Mouse (Mus musculus) gastrocnemius, adult 18-20 months (tissue): ENCODE results near the gene Alk. TPM values are rescaled to one million over a fixed set of nuclear protein-coding genes. Genes with fewer than 3 reads are reported as not detected.

ENCODE experiments used
- DNase-seq: peaks from one replicate; pipeline ENCODE4 v3.0.0; 2021; ENCODE audit warnings: low spot score
- total RNA-seq, 2 experiments: library from RNA; stranded (reverse); gene quantifications; 2 replicates each; pipeline ENCODE4 v1.2.3; 2021

Alk gene
- total RNA-seq, 2 experiments from 2014 or later = not detected

DNA sequence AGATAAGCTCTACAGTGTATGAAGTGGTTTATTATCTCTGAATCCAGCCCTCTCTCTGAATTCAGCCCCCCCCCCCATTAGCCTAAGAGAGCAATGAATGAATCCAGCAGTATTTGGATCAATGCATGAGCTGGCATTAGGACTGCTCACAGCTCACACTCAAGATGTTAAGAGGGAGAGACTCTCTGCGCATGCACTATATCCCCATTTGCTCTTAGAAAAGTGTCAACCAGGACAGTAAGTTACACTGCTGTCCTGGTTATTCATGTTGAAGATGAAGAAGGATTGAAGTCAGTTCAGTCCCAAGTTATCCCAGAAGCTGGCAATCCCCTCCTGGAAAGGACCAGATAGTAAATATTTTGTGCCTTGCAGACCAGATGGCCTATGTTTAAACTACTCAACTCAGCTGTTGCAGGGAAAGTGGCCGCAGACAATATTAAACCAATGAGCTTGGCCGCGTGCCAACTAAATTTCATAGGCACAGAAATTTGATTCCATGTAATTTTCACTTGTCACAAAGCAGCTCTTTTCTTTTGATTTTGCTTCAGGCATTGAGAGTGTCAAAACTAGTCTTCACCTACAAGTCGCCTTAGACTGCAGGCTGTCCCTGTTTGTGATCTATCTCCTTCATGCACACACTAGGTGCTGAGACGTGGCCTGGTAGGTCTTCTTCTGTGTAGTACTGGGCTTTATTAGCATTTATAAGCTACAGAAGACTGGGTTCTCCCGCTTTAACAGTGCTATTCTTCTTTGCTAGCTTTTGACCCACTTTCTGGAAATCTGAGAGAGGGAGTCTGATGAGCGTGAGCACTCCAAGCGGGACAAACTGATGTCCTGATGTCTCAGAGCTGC lies 339.0 kb downstream of the Alk start:
- DNase-seq = no peak

DNA sequence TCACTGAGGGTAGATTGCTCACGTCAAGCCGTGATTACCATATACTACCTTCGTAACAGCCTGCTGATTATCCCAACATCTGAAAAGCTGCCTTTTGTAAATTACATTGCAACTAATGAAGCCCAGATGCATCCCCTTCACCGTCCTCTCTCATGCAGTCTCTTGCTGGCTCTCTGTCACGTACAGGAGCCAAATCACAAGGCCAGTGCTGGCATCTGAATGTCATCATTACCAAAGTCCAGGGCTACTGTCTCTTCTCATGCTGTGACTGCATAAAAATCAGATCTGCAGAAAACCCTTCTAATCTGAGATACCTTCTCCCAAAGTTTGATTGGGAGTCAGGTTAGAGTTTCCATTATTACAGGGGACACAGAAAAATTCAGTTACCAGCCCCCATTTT lies 351.0 kb downstream of the Alk start:
- DNase-seq = no peak

DNA sequence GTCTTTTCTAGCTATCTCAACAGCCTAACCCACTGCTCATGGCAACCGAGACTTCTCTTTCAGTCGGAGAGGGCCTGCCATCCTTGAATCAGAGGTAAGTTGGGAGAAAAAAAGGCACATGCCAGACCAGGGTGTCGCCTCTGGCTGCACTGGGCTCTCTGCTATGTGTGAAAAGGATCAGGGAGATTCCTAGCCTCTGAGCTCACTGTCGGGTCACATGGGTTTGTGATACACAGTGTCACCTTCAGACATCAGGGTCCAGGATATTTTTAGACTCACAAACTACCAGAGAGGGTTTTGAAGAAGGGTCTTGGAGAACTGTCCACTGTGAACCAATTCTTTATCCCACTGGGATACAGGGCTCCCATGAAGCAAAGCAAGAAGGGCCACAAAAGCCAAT lies 352.9 kb downstream of the Alk start:
- DNase-seq = no peak

DNA sequence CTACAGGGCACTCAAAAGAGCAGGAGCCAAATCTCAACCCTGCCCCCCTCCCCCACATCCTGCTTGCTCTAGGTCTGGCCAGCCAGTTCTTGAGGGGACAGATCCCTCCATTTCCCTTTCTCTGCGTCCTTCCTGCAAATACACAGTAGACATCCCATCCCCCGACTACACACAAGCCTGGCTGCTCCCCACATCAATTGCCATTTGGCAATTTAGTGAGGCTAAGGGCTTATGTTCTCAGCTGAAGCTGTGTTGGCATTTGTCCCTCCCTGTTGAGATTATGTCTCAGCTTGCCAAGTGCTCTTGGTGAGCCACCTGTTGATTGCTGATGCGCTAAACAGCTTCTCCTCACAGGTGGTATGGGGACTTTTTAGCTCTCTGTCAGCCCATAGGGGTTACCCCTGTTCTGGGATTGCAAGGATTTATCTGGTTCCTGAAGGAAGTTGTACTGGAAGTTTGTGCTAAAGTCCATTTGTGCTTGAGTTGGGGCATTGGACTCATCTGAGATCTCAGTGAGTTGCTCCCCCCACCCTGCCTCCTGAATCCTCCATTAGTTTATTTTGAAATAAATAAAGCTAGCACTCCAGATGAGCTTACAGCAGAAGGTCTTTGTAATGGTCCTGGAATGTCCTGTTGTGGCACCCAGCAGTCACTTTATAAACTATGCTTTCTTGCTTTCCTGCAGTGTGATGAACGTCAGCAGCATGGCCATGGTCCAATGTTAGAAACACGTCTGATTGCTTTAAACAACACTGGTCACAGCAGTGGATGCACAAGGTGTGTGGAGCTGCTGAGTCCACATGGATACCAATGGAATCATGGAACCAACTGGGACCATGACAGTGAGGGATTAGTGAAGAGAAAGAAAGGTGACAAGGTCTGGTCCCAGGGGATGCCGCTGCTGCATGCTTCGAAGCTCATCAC lies 353.7 kb downstream of the Alk start:
- no peak for DNase-seq

DNA sequence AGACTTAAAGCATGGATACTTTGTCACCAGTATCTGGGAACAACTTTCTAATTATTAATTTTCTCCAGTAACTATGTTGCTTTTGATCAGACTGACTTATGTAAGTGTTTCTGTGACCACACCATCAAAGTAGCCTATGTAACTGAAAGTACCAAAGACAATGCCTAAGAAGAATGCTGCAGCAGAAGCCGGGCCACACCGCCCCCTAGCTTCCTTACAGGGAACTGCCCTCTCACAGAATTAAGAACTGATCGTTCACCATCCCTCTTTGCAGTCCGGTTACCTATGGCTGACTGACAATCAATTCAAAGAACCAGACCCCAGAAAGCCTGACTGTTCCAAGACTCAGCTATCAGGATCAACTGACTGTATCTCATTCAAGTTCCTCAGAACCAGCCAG lies 362.4 kb downstream of the Alk start:
- DNase-seq = peak; percentile 11

DNA sequence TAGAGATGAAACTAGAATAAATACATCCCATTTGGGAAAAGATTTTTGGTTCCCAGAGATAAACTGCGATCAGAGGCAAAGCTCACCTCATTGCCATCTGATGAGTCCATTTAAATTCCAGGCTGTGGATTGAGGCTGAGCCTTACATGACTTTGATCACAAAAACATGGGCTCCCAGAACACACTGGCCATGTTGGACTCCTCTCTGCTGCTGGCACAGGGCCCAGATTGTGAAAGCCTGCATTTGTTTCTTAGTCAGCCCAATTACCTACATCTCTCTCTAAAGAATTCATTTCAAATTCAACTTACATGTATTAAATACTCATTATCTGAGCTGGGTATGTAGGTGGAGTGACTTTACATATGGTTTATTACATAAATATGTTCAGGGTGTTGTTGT lies 367.1 kb downstream of the Alk start:
- no peak for DNase-seq

DNA sequence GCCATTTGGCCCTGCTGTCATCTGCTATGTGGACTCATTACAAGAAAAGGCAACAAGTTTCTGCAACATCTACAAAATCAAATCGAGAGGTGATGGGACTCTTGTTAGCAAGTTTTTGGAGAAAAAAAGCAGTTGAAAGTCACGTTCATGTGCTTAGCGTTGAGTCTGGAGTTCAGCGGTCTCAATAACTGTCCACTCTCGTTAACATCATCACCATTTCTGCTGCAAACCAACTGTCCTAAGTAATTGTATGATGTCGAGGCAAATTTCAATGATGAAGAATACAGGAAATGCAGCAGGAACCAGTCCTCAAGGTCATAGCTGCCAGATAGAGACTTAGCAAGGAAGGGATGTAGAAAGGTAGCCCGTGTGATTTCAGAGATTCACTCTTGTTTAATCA lies 373.5 kb downstream of the Alk start:
- DNase-seq = no peak

DNA sequence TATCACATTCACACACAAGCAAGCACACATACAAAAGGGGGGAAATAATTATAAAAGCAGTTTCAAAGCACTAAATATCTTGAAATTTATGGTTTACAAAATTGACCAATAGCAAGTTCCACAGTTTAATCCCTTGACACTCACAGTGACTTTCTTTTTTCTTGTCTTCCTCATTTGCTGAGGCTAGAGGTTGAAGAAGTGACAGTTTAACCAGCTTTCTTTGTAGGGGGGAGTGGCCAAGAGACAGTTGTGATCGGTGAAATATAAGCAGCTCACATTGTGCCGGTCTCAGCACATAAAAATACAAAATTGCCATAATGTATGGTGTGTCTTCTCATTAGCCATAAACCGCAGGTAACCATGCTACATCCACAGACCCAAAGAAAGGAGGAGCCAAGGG lies 385.6 kb downstream of the Alk start:
- DNase-seq = no peak

DNA sequence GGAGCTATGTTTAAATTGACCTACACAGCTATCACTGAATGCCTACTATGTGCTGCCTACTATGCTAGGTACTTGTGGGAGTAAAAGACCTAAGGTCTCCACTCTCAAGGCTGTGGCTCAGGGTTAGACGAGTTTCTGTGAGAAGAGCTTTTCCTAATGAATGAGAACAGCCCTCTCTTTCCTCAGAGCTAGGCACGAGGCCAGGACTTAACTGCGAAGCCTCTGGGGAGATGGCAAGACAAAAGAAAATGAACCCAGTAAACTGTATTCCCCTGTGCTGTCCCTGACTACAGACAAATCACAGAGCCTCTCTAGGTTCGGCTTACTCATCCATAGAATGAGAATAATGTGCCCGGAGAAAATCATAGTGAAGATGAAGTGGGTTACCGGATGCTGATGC lies 406.9 kb downstream of the Alk start:
- DNase-seq = no peak

DNA sequence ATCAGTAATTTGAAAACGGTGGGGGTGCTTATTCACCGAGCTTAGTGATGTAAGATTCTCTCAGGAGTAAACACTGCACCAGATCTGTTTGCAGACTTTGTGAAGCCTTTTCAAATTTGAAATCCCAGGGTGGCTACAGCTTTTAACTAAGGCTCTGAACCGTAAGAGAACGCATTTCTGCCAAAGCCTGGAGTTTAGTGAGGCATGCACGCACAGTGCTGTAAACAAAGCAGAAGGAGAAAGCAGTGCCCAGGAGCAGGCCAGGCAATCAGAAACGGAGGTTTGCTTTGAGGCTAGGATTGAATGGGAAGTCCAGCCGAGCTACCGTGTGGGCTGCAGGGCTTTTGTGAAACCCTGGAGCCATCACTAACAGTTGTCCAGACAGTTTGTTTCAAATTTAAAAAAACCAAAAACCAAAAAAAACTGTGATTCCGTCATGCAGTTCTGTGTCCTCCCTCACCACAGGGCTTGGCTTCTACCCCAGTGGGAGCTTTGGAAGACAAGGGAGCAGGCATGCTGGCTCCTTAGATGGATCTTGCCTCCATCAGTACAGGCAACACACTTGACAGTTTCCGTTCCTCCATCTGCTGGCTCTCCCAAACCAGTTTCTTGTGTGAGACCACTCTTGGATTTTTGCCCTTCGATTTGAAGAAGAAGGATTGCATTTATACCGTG lies 409.3 kb downstream of the Alk start:
- DNase-seq = no peak

DNA sequence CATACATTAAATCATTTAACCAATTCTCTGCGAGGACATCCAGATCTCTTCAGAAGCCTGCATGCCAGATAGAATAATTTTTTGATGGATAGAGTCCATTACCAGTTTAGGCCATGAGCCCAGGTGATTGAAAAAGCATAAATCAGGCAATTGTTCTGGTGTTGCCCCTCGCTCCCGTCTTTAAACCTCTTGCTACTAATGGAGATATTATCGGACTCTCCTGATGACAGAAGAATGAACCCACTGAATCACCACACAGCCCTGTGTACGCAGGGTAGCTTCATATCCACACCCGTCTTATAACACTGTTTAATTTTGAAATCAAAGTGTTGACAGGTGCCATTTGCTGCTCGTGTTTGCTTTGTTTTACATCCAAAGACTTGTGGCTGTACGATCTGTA lies 413.9 kb downstream of the Alk start:
- DNase-seq = no peak

DNA sequence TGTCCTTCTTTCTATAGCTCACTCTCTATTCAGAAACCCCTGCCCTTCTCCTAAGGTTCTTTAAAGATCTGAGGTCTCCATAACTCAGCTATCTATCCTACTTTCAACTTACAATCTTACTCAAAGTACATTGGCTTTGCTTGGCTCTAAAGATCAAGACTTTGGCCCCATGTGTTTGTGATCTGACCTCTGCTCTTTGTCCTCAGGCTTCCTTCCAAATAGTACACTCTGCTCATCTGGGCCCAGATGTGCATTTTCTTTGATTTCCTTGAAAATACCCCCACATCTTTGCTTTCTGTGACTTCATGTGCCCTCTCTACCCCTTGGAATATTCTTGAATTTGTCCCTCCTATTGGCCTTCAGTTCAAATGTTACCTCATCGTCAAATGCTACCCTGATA lies 417.4 kb downstream of the Alk start:
- DNase-seq = no peak

DNA sequence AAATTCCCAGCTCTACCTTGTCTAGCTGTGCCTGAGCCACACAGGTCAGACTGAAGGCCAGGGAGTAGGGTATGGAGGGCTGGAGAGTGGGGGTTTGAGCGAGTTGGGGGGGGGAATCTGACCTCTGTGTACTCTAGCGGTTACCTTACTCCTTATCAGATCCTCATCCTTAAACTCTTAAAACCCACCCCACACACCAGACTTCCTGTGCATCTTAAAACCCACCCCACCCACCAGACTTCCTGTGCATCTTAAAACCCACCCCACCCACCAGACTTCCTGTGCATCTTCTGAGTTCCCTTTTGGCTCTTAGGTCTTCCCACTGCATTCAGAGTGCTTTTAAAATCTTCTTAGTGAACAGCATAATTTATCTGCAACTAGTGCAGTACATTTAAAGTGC lies 422.0 kb downstream of the Alk start:
- DNase-seq = no peak

DNA sequence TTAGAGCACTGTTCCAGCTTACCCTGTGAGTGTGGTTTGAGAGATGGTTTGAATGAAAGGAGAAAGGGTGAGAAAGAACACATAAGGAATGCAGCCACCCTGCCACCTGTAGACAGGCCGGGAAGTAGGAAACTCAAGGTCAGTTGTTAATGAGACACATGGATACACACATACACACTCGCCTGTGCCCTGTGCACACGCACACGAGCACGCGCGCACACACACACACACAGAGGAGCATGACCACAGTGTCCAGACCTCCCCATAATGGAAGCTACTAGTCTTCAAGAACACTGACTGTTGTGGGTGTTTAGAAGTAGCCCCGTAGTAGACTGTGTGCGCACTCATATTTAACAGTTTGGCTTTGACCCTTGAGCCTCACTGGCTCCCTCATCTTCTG lies 424.2 kb downstream of the Alk start:
- DNase-seq = no peak

DNA sequence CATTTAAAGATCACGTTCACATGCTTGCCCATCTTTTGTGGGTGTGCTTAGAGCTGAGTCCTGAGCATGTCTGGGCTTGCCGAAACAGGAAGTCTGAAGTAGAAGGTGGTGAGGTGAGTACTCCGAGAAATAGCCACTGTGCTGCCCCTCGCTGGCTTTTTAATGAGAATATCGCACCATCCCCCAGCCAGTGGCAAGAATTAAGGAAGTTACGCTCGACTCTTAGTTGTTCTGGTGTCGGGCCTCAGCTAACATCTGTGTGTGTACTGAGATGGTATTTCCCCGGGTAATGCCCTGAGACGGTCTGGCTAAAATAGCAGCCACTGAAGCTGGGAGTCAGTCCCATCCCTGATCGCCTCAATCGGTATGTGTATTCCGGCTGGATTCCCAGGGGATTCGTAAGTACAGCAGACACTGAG lies 424.7 kb downstream of the Alk start:
- DNase-seq = no peak

DNA sequence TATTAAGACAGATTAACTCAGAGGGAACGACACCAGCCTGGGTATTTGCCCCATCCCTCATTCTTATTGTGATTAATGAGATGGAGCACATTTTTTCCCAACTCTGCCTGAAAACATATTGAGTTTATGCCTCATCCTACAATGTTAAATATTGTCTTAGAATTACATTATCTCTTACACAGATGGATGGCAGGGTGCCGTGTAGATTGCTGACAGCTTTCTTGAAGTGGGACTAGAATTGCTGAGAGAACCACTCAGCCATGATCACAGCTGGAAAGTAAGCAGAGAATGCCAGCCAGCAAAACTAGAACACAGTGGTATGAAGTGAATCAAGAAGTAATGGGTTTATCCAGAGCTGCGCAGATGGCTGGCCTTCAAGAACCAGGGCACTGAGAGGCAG lies 430.6 kb downstream of the Alk start:
- DNase-seq = no peak

DNA sequence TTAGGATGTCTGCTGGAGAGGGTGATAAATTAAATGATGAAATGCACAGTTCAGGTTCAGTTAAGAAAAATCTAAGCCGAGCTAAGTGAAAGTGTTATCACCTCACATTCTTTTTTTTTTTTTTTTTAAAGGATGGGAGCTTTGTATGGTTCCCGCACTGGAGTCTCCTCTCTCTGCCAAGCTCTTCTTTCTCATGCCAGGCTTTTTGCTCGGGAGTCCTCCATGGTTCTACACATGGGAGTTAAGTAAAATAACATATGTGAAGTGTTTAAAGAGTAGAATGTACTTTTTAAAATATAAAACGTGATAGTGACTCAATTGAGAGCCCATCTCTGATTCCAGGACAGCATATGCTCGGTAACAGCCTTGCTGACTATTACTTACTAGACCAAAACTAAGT lies 436.3 kb downstream of the Alk start:
- no peak for DNase-seq

DNA sequence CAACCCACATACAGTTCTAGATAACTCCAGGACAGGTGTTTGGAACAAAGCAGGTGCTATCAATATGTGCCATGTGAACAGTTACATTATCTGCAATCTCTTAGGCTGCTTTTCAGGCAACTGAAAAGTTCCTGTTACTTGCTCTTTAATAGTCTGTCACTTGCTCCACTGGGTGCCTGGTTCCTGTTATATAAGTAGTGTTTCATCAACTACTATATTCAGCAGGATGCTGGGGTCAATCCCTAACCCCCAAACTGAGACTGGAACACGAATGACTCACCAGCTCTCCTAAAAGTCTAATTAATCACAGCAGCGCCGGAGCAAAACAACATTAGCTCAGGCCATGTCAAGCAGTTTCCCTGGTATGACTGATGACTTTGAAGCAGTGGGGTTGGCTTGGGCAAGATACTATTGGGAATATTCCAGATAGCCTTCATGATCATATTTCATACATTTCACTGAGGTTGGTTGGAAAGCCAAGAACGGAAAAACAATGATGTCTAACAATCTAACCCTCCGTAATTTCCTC lies 445.5 kb downstream of the Alk start:
- no peak for DNase-seq

DNA sequence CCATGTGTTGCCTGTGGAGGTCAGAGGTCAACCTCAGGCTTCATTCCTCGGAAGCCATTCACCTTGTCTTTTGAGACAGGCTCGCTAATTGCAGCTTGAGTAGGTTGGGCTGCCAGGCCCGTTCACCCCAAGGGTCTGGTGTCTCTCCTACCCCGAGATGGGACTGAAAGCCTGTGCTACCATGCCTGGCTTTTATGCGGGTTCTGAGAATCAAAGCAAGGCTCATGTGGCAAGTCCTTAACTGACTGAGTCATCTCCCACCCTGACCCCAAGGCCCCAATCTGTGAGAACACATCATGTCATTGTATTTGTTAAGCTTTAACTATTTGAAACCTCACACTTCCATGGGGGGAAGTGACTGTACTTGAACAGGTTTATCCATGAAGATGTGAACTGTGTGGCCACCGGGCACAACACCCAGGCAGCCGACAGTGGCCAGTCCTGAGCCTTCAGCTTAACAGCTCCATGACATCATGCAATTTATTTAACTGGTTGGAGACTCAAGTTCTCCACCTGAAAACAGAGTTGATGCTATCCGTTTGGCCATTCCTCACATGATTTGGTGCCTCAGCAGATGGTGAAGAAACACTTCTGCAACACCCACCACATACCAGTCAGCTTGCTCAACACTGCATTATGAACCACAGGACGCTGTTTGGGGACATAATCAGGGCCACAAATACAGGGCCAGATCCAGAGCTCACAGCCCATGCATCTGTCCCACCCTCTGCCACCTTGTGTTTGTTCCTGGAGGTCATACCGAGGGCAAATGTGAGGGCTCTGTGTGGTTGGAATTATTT lies 446.4 kb downstream of the Alk start:
- DNase-seq = no peak

DNA sequence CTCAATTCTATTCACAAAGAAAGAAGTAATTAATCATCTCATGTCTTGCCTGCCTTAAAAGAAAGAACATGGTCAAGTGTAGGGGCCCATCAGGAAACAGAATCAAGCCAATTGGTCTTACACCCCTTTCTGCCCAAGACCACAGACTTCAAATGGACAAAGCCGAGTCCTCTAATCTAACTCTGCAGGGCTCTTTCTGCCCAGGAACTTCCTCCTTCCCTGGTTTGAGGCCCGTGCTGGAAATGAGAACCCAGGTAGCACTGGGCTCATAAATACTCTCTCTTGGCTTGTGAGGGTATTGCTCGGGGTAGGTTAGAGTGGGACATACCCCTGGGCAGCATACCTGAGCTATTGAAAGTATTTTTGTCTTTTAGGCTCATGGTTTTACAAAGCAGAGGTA lies 451.4 kb downstream of the Alk start:
- no peak for DNase-seq
